Mouse (Mus musculus): ENCODE results near the gene Gclc.

DNA sequence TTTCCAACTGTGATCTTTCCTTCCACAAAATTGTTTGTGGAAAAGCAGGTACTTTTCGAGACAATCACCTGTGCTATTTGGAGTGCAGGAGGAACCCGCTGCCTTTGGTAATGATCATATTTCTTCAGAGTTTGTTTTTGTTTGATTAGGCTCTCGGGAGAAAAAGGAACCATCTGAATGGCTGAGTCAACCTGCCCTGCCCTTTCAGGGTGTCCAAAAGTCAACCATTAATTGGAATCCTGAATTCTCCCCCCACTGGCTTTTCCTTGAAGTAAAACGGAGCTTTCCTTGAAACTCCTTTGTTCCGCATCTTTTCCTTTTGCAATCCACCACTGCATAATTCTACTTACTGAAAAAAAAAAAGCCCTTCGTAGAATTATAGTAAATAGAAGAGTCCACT, 30.1 kb upstream of the Gclc start:
- TF ChIP-seq CTCF (IDR thresholded peaks at IDR 0.05; ENCODE audit: low read depth, low read length): no peak
- no peak for TF ChIP-seq GATA1 (IDR thresholded peaks at IDR 0.05; ENCODE audit: borderline replicate concordance, low read length)
- no peak for TF ChIP-seq TAL1 (conservative IDR thresholded peaks at IDR 0.05; ENCODE audit: low read depth, low read length)
- TF ChIP-seq POLR2AphosphoS5 (IDR thresholded peaks at IDR 0.05; ENCODE audit: insufficient replicate concordance, low read depth, low read length): no peak
- TF ChIP-seq GATA2 (IDR thresholded peaks at IDR 0.05; ENCODE audit: borderline replicate concordance, low read depth, low read length): no peak

Measured in G1E (cell line).